Mouse (Mus musculus) megakaryocyte, adult 5-6 weeks (primary cell): ENCODE results near the gene Adgrg1. TPM values are rescaled to one million over a fixed set of nuclear protein-coding genes. Genes with fewer than 3 reads are reported as not detected.

ENCODE experiments used
- ATAC-seq: 2 replicates; pipeline ENCODE4 v1.8.0; 2016; ENCODE audit warnings: mild to moderate bottlenecking, inconsistent platforms; ENCODE audit not compliant: poor library complexity, severe bottlenecking
- total RNA-seq, 2 experiments: library from RNA; stranded (forward) in 1 of 2; stranded (reverse) in 1 of 2; fragments of 153-499, 151-499 nt in 1 of 2; fragments of 221-1000, 200-1000 nt in 1 of 2; gene quantifications; 2 replicates each; pipeline versions ENCODE4 v1.2.3 to v1.2.4; 2015 to 2017

The Adgrg1 gene
- total RNA-seq (2015) = 7.3 and 7.8 TPM in 2 replicates
- 2.8 and 14.0 TPM in 2 replicates for total RNA-seq (2017)

DNA sequence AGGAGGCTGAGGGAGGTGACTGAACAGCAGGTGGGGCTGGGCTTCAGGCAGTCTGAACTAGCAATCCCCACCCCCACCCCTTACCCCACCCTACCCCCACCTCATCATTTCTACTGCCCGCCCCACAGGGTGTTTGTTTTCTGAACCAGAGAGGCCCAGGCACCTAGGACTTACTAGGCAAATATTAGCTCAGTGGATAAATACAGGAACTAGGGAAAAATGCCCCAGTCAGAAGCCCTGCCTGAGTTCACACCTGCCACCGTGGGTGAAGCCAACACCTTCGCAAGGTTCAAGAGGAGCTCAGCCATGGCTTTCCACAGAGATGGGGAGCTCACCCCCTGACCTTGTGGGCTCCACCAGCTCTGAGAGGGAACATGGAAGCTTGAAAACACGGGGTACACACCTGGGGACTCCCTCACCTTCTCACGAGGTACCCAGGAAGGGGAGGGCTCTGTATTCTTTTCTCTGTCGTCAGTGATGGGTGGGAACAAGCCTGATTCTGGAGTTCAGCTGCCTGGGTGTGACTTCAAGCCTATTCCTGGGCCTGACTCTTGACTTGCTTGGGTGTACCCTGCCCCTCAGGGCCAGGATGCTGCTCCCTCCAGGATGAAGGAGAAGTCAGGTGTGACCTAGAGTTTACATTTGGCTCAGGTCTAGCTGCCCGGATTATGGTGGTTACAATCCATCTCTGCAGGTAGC lies at the start of gene Adgrg1:
Adgrg1 (plus strand) TSS at position 285 of the 699 bp plus-strand sequence.
- ATAC-seq = no peak

DNA sequence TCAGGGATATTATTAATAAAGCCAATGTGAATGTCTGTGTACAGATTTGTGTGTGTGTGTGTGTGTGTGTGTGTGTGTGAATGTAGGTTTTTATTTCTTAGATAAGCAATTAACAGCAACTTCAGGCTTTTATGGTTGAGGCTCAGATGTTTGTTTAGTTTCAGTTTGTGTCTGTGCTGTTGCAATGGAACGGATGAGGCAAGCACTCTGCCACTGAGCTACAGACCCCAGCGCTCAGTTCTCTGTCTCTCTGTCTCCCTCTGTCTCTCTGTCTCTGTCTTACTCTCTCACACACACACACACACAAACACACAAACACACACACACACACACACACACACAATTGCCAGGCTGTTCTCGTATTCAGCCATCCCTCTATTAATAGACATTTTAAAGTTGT lies 46.3 kb upstream of the Adgrg1 start:
- no peak; the same call in 1 of the 2 replicates for ATAC-seq

DNA sequence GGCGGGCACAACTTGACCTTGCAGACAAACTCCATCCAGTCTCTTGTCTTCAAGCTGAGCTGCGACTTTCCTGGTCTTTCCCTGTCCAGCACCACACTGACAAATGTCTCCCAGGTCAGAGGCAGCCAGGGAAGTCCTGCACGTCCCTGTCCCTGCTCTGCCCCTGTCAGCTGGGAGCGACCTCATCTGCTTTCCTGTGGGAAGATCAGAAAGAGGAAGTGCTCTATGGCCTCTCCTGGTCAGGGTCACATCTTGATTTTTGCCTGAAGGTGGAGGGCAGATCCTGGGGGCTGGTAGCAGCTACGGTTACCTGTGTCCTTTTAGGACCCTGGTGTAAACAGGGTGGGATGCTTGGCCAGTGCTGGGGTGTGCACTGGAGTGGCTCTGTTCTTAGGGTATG lies 40.6 kb upstream of the Adgrg1 start:
- ATAC-seq = peak; percentile 64

DNA sequence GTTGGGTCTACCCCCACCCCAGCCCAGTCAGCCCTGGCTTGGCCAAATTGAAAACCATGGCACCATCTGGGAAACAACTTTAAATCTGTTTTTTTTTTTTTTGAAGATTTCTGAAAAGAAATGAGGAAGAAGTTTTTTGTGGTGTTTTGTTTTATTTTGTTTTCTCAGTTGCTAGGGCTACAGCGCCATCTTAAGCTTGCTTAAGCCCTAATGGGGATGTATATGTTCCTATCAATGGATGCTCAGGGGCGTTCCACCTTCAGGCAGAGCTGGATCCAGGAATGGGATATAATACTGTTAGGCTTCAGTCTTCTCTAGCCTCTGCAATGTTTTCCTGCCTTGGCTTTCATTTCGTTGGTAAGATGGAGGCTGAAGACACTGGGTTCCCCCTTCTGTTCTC lies 39.4 kb upstream of the Adgrg1 start:
- ATAC-seq = peak; percentile 31; the same call in 1 of the 2 replicates

DNA sequence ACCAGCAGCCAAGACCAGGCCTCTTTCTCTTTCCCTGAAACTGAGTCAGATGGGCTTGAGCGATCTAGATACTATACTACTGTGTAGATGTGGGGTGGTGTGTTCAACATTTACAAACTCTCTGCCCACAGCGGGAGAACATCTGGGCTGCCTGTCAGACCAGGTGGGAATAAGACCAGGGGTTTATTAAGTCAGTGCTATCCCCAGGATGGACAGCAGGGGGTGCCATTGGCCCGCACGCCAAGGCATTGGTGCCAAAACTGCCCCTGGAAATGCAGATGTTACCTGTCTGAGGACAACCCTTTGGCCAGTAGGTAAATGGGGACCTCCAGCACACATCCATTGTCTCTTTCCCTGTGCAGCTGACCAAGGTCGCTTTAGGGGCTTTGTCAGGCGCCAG lies 32.0 kb upstream of the Adgrg1 start:
- ATAC-seq = peak; percentile 88

DNA sequence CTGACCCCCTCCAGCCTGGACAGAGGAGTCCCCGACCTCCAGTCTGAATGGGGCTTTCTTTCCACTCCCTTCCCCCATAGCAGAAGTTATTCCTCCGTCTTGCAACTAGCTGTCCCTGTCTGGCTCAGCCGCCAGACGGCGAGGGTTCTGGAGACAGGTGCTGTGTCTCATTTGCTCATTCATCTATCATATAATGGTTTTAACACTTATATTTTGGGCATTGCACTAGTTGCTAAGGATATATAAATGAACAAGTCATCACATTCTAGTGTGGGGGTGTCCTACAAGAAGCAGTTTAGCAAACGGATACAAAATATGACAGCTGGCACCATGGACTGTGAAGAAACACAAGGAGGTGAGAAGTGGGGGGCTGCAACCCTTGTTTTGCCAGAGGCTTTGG lies 29.4 kb upstream of the Adgrg1 start:
- ATAC-seq = no peak

DNA sequence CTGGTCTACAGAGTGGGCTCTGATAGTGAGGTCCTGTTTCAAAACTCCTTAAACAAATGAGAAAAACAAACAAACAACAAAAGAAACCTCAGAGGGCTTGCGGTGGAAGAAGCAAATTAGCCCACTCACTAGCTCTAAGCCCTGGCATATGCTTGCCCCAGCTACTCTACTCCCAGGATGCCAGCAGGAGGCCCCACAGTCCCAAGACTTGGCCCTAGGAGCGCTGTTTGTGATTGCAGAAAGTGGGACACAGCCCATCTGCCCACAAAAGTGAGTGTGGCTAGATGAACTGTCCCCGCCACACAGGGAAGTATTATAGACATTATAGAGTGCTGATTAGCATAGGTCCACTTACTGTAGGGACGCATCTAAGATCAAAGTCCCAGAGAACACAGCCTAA lies 26.1 kb upstream of the Adgrg1 start:
- ATAC-seq = no peak

DNA sequence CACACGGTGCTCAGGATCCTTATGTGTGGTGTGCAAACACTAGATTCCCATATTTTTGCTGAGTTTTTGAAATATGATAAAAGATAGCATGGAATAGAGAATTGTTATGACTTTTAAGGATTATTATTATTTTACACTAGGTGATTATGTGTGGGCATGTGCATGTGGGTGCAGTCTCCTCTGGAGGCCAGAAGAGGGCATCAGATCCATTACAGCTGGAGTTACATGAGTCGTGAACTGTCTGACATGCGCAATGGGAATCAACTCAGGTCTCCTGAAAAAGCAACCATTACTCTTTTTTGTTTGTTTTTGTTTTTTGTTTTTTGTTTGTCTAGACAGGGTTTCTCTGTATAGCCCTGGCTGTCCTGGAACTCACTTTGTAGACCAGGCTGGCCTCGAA lies 25.5 kb upstream of the Adgrg1 start:
- no peak for ATAC-seq

DNA sequence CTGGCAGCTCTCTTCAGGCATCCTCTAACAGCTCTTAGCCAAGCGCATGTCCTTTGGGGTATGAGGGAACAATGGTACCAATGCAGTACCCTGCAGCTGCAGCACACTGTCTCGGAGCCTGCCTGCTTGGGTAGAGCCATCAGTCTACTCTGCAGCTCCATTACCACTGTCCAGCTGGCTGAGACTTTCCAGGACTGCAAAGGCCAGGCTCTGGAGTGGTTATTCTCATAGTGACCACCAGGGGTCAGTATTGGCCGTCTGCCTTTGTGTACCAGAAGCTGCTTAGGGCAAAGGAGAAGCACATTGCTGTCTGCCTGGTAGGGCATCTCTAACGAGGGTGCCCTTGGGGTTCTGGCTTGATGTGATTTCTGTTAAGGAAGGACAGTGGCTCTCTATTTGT lies 24.5 kb upstream of the Adgrg1 start:
- peak; percentile 77 for ATAC-seq

DNA sequence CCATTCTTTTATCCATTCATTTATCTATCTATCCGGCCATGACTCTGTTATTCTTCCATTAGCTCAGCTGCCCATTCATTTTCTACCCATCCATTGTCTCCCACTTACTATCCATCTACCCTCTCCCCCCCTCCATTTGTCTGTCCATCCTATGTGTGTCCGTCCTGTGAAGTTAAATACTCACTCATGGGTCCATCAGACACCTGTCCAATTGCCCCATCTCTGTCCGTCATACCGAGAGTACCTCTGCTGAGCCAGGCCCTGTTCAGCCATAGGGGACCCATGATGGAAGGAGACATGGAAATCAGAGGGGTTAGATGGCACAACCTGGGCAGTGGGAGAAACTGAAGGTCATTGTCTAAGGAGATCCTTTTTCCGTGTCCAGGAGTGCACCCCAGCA lies 24.1 kb upstream of the Adgrg1 start:
- no peak for ATAC-seq

DNA sequence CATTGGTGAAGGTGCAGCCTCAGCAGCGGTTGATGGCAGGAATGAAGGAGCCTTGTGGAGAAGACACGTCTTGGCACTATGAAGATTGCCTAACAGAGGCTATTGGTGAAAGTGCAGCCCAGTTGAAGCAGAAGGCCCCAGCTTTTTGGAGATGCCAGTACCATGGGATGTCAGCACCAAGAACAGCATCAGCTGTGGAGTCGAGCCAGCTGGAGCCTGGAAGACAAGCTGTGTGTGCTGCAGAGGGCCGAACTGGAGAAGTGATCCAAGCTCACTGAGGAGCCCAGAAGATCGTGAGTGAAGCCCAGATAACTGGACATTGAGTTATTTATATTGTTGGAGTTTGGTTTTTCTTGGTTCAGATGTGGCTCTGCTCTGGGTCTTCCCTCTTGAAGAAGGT lies 22.5 kb upstream of the Adgrg1 start:
- no peak for ATAC-seq

DNA sequence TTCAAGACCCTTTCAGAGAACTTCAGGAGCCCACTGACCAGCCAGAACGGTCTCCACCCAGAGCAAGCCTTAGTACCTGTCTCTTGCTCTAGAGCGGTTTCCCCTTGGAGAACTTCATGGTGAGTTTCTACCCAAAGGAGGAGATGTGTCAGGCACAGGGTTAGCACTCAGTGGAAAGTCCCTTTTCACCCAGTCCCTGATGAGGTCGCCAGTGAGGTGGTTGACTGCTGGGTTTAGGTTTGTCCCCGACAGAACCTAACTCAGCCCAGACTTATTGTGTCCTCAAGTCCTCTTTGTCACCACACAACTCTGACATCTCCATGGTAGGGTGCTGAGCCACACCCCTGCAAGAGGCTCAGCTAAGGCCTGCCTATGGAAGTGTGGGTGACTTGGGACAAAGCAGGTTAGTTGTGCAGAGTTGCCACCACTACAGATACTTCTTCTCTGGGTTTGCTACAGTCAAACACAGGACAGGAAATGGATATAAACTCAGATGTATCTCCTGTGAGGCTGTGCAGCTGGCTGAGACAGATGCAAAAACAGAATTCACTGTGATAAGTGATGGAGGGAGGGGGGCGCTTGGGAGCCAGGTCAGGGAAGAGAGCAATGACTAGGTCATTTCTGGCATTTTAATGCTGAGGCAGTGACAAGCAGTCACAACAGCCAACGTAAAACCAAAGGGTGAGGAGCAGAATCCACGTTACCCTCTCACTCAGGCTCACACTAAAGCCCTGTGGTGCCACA lies 20.8 kb upstream of the Adgrg1 start:
- ATAC-seq = no peak

DNA sequence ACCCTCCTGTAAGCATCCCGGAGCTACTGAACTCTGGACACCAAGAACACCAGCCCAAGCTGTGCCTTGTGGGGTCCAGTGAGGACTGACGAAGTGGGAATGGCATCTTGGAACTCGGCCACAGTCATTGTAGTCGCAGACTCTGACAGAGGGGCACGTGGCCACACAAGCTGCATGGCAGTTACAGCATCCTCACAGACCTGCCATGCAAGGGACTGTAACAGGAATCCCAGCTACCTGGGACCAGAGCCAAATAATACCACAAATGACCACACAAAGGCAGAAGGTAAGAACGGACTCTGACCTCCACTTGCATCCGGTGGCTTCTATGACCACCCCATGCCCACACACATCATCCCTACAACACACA lies 20.2 kb upstream of the Adgrg1 start:
- ATAC-seq = peak; percentile 10; the same call in 1 of the 2 replicates

DNA sequence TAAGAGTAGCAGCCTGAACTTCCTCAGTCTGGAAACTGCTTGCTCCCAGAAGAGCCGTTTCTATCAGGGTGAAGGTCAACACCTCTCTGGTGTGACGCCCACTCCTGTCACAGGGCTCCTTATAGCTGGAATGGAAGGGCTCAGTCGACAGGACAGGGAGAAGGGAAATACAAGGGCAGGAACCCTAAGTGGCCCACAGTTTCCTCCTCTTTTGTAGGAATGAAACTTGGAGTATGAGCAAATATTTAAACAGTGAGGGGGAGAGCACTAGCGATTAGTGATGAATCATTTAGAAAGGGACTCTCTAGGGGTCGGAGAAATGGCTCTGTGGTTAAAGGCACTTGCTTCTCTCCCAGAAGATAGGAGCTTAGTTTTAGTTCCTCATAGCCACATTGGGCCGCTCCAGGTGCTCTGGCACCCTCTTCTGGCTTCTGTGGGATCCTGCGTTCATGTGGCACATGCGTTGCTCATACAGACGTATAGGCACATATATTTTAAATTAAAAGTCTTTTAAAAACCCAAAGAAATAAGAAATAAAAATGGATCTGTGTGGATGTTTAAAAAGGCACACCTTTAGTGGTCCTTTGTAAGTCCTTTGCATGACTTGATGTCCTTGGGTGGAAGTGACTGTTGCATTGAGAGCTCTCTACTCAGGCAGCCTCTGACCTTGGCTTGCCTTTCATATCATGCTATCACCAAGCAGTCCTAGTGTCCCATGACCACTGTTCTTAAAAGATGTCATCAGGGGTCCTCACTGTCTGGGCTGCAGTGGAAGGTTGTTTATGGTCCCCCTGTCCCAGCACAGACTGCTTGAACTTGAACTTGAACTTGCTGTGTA lies 19.4 kb upstream of the Adgrg1 start:
- peak; percentile 94 for ATAC-seq

DNA sequence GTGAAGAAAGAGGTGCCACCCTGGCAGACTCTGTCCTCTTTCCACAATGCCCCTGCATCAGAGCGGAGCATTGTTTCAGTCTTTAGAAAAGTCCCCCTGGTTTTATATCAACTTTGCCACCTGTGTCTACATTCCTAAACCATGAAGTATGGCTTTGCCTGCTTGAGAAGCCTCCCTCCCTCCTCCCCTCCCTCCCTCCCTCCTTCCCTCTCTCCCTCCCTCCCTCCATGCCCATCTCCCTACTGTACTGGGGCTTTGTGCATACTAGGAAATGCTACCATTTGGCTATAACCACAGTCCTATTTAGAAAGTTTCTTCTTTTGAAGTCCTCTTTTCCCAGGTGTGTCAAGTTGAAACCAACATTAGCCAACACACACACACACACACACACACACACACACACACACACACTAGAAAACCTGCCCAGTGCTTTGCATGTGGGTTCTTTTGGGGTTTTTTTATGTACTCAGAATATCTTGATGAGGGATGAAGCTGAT lies 18.4 kb upstream of the Adgrg1 start:
- ATAC-seq = no peak

DNA sequence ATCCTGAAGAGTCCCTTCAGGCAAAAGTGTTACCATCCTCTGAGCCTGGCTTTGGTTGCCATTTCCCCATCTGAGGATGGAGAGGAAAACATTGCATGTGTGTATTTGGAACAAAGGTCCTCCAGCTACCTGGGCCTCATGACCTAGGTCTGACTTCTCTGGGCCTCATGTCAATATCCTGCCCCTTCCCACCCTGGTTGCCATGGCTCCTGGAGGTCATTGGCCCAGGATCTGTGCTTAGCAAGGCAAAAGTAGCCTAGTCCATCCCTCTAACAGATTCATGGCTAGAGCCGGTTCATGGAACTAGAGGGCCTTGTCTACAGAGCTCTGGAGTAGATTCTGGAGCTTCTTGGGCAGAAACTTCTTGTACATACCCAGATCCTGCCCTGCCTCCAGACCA lies 12.3 kb upstream of the Adgrg1 start:
- ATAC-seq = no peak

DNA sequence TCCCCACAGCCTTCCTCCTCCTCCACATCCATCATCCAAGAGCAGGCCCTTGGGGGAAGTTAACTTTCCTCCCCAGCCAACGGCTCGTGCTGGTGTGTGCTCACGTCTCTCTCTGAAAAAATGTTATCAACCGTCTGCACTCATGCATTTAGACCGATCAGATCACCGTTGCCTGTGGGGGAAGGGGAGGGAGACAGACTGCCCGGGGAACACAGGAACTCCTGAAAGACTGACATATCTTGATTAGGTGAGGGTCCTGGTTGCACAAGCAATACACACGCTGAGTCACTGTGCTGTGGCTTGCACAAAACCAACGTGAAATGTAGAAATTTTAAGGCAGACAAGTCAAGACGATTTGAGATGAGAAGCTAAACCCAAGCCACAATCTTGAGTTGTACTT lies 9.7 kb upstream of the Adgrg1 start:
- peak; percentile 74 for ATAC-seq

DNA sequence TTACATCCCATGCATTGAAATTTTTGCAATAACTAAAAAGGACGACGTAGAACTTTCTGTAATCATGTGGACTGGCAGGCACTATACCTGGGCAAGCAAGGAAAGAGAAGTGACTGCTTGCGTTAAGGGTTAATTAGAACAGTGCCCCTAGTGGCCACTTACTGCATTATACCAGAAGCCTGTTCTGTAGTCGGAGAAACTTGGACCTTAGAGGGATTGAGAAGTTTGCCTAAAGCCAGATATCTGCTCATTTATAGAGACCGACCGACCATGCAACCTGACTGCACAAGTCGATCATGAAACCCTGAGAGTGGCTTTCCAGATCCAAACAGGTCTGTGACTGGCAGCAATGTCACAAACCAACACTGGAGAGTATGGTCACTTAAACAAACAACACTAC lies 8.0 kb upstream of the Adgrg1 start:
- peak; percentile 74 for ATAC-seq

DNA sequence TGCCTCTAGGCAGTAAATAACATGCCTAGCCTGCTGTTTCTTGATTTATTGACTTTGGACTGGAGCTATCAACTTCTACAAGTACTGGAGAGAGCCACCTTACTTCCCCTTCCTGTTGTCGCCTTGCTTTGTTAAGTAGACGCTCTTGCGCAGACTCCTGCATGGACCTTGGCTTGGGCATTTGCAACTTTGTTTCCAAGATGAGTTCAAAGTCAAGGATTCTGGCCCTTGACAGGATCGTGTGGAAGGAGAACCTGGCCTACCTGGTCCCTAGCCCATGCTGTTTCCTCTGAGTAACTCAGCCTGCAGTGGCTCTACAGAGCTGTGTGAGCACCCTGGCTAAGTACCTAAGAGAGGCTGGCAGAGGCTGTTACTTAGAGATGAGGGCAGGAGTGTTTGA lies 7.5 kb upstream of the Adgrg1 start:
- peak; percentile 44 for ATAC-seq

DNA sequence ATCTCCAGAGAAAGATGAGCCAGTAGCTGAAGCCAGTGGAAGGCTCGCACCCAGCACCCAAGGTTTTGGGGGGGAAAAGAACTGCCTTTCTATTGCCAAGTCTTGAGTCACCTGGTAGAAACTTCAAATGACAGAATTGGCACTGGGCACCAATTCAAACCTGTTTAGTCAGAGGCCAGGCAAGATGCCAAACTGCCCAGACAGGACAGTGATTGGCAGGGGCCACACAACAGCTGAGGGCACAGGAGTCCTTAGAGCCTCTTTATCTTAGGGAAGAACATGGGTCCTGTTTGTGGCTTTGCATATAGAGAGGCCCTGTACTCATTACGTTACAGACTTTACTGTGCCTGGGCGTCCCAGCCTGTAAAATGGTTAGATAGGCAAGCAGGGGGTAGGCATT lies 7.0 kb upstream of the Adgrg1 start:
- no peak for ATAC-seq

DNA sequence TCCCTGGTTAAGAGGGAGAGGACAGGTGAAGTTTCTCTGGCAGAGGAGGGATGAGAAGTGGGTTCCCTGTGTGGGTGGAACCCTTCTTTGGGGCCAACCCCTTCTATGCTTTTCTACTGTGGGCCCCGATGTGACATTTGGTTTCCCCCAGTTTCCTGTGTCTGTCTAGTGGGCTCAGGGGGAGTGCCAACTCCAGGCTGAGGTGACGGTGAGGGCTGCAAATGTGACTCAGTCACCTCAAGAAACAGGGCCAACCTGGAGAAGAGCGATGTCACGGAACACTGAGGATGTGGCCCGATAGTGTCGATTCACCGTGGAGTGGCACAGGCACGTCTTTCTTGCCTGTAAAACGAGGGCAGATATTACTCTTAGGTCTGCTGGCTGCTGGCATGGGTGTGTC lies 1.3 kb upstream of the Adgrg1 start:
- peak; percentile 30; the same call in 1 of the 2 replicates for ATAC-seq
